7 mouse cellular contexts compared by ENCODE assay signal in the genomic region with DNA sequence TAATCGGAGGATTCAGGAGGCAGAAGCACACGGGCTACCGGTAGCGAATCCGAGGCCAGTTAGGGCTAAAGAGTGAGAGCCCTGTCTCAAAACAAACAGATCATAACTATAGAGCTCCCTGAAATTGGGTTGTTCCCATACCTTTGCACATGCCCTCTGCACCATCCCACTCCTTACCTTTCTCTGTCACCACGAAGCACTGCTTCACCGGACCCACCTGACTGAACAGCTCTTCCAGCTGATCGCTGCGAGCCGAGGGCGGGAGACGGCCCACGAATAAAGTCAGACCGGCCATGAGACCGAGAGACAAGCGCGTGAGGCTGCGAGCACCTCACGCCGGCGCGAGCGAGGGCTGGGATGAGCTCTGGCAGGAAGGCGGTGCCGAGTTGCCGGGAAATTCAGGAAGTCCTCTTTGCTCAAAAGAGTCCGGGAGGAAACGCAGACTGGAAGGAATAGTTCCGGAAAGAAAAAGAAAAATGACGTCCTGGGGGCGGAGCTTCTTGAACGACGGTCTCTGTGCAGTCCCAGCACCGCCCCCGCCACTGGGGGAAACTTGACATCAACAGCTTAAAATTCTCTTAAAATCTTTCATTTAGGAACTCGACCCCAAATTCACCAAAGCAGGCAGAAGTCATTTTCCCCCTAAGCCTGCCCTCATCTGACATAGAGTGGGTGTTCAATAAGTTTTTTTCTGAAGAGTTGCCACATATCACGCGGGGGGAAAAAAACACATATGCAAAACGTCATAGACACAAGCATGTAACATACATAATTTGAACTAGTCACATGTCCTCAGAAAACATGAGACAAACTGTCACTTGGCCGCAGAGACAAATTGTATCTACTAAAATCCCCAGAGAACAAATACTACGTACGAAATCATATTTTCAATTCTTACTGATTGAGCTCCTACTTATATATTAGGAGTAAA. TPM values are rescaled to one million over a fixed set of nuclear protein-coding genes. Genes with fewer than 3 reads are reported as not detected.
DNase-seq lines count a peak whose midpoint lies in the region; ATAC-seq lines count a peak whose summit lies in the region.

Gene Rbm28 (minus strand): TSS at position 693 of the 931 bp plus-strand sequence.

- peak; percentile 89 for ATAC-seq in intestine, embryonic 15.5 days

- no peaks in the 10 kb centered on the region for H3K36me3 ChIP-seq in intestine, embryonic 15.5 days
- H3K36me3 ChIP-seq in midbrain, embryonic 10.5 days: peaks cover 8% of the 10 kb centered on the region

- peak within 1 kb of the TSS; percentile 64 for H3K9ac ChIP-seq in intestine, embryonic 15.5 days

- intact Hi-C loops in gastrocnemius, postnatal 36 days (cut with DNase I): no loop called here
- intact Hi-C loops in left cerebral cortex, postnatal 25 days (cut with DNase I): loop anchor here (10.0 kb wide), 1 partner anchor 300 kb away; the partner anchor contains the start of gene Atp6v1f

- no peaks in the 10 kb centered on the region; the same call in 1 of the 2 replicates for H3K4me1 ChIP-seq in intestine, embryonic 15.5 days (replicated peaks)
- H3K4me1 ChIP-seq in midbrain, embryonic 10.5 days: peaks cover 15% of the 10 kb centered on the region

- H3K9me3 ChIP-seq in intestine, embryonic 15.5 days: no peaks in the 10 kb centered on the region
- no peaks in the 10 kb centered on the region for H3K9me3 ChIP-seq in midbrain, embryonic 10.5 days (replicated peaks)

- peaks cover 21% of the 10 kb centered on the region for H3K27me3 ChIP-seq in intestine, embryonic 15.5 days (replicated peaks)
- H3K27me3 ChIP-seq in midbrain, embryonic 10.5 days (ENCODE audit: low read depth, poor library complexity, severe bottlenecking): peaks cover 39% of the 10 kb centered on the region

- H3K4me3 ChIP-seq in intestine, embryonic 15.5 days (replicated peaks): peak within 1 kb of the TSS; percentile 71
- H3K4me3 ChIP-seq in midbrain, embryonic 10.5 days: peak within 1 kb of the TSS; percentile 61

- DNase-seq in adrenal gland, adult 8-10 months: peak; percentile 81
- DNase-seq in embryo, embryonic 11.5 days (ENCODE audit: low read depth, low spot score): peak; percentile 87
- DNase-seq in gastrocnemius, postnatal 36 days: peak; percentile 68 to 75
- DNase-seq in left cerebral cortex, postnatal 25 days (ENCODE audit: low spot score in 2 of 2): peak; percentile 86 to 96
- DNase-seq in midbrain, embryonic 10.5 days (ENCODE audit: low spot score): peak; percentile 83
- DNase-seq in right cerebral cortex, postnatal 4 days: peak; percentile 75

- H3K4me2 ChIP-seq in intestine, embryonic 15.5 days (replicated peaks): peak within 1 kb of the TSS; percentile 64

- H3K27ac ChIP-seq in intestine, embryonic 15.5 days: 0 out of 2 replicates have a peak within 1 kb of the TSS, but pooled peaks have one; percentile 14
- H3K27ac ChIP-seq in midbrain, embryonic 10.5 days (replicated peaks): peak within 1 kb of the TSS; percentile 66

- 7% methylated on average over 42 of the region's 42 CpGs for WGBS in intestine, embryonic 15.5 days
- 9% methylated on average over 42 of the region's 42 CpGs for WGBS in midbrain, embryonic 10.5 days

RNA-seq across cellular contexts. Expression of gene Rbm28, which starts in this region (rescaled TPM):
- total RNA-seq in adrenal gland, adult 8-10 months (2022): 10 to 100 TPM; 30.2 to 40.2 (median 35.0) TPM
- total RNA-seq in gastrocnemius, postnatal 36 days (2021): 10 to 100 TPM; 12.8 to 15.7 TPM
- 24.9 and 28.4 TPM in 2 replicates for polyA plus RNA-seq in intestine, embryonic 15.5 days (2015; fragmentation: Nextera tagmentation; extraction: Ambion mirVana)
- 10 to 100 TPM; 38.7 to 45.7 TPM for total RNA-seq in left cerebral cortex, postnatal 25 days (2021)
- 51.6 and 54.9 TPM in 2 replicates for polyA plus RNA-seq in midbrain, embryonic 10.5 days (2016; fragmentation: Nextera tagmentation; extraction: Ambion mirVana)

Comparison
In these comparisons a context has a peak if more than half of its experiments do, and no peak if none do; other contexts are left out.
1. Peak in every context shown above with its lines: DNase-seq, ATAC-seq, H3K4me3 ChIP-seq and H3K27ac ChIP-seq.